Mouse (Mus musculus): ENCODE measurements around the gene Rin3. TPM values are rescaled to one million over a fixed set of nuclear protein-coding genes. Genes with fewer than 3 reads are reported as not detected.
A peak's percentile ranks its signal among the peaks of the same experiment; 100 is the strongest.

Gene Rin3
- polyA plus RNA-seq, 1 experiment from 2014 or later: 12.5 TPM

- no peaks in the 10 kb centered on the region for H3K27me3 ChIP-seq (replicated peaks; ENCODE audit: control insufficient read depth, insufficient read depth, low read length)
- no peaks in the 10 kb centered on the region for H3K36me3 ChIP-seq (ENCODE audit: control insufficient read depth, insufficient read depth, low read length)
- WGBS: 85% methylated on average over 6 of the region's 6 CpGs
- H3K9me3 ChIP-seq (ENCODE audit: control insufficient read depth, low read length): no peaks in the 10 kb centered on the region
- no peak for DNase-seq (ENCODE audit: low spot score)
- no peaks in the 10 kb centered on the region for H3K4me1 ChIP-seq (ENCODE audit: control insufficient read depth, insufficient read depth, low read length)
- ATAC-seq (ENCODE audit: low read depth): no peak
- H3K4me2 ChIP-seq (ENCODE audit: low read depth, low read length): no peak overlapping the region
- H3K9ac ChIP-seq (ENCODE audit: low read depth, low read length): no peak overlapping the region
- no peak overlapping the region for H3K4me3 ChIP-seq (ENCODE audit: low read depth, low read length)
- no peak overlapping the region for H3K27ac ChIP-seq (replicated peaks; ENCODE audit: low read depth, low read length)
These were observed 131.8 kb downstream of the Rin3 start for GRCm38 (mm10) chr12:102414686-102415085.

GRCm38 (mm10) chr12:102416391-102416837, 133.6 kb downstream of the Rin3 start:
- Histone ChIP-seq H3K4me2 (ENCODE audit: low read depth, low read length) (no peak overlapping the region), H3K9ac (ENCODE audit: low read depth, low read length) (no peak overlapping the region), H3K36me3 (ENCODE audit: control insufficient read depth, insufficient read depth, low read length) (0 out of 2 replicates have a peak, but pooled peaks cover under 1% of the 10 kb centered on the region), H3K27ac (replicated peaks; ENCODE audit: low read depth, low read length) (no peak overlapping the region), H3K9me3 (ENCODE audit: control insufficient read depth, low read length) (no peaks in the 10 kb centered on the region), H3K4me1 (ENCODE audit: control insufficient read depth, insufficient read depth, low read length) (no peaks in the 10 kb centered on the region), H3K27me3 (replicated peaks; ENCODE audit: control insufficient read depth, insufficient read depth, low read length) (no peaks in the 10 kb centered on the region), H3K4me3 (ENCODE audit: low read depth, low read length) (no peak overlapping the region)
- peak; percentile 82 for ATAC-seq (ENCODE audit: low read depth)
- peak; percentile 70 for DNase-seq (ENCODE audit: low spot score)
- WGBS: 39% methylated on average over 7 of the region's 7 CpGs

GRCm38 (mm10) chr12:102416955-102417510, 134.2 kb downstream of the Rin3 start:
- H3K4me2 ChIP-seq (ENCODE audit: low read depth, low read length): no peak overlapping the region
- no peak overlapping the region for H3K27ac ChIP-seq (replicated peaks; ENCODE audit: low read depth, low read length)
- DNase-seq (ENCODE audit: low spot score) (no peak), ATAC-seq (ENCODE audit: low read depth) (no peak)
- H3K4me1 ChIP-seq (ENCODE audit: control insufficient read depth, insufficient read depth, low read length): no peaks in the 10 kb centered on the region
- H3K27me3 ChIP-seq (replicated peaks; ENCODE audit: control insufficient read depth, insufficient read depth, low read length): no peaks in the 10 kb centered on the region
- H3K36me3 ChIP-seq (ENCODE audit: control insufficient read depth, insufficient read depth, low read length): 0 out of 2 replicates have a peak, but pooled peaks cover 7% of the 10 kb centered on the region
- no peak overlapping the region for H3K4me3 ChIP-seq (ENCODE audit: low read depth, low read length)
- WGBS: 75% methylated on average over 7 of the region's 7 CpGs
- no peaks in the 10 kb centered on the region for H3K9me3 ChIP-seq (ENCODE audit: control insufficient read depth, low read length)
- no peak overlapping the region for H3K9ac ChIP-seq (ENCODE audit: low read depth, low read length)

GRCm38 (mm10) chr12:102417701-102418100, 134.9 kb downstream of the Rin3 start:
- H3K36me3 ChIP-seq (ENCODE audit: control insufficient read depth, insufficient read depth, low read length): 0 out of 2 replicates have a peak, but pooled peaks cover 7% of the 10 kb centered on the region
- no peak overlapping the region for H3K4me3 ChIP-seq (ENCODE audit: low read depth, low read length)
- no peaks in the 10 kb centered on the region for H3K9me3 ChIP-seq (ENCODE audit: control insufficient read depth, low read length)
- WGBS: 89% methylated on average over 6 of the region's 6 CpGs
- no peaks in the 10 kb centered on the region for H3K27me3 ChIP-seq (replicated peaks; ENCODE audit: control insufficient read depth, insufficient read depth, low read length)
- no peak for DNase-seq (ENCODE audit: low spot score)
- H3K4me1 ChIP-seq (ENCODE audit: control insufficient read depth, insufficient read depth, low read length): no peaks in the 10 kb centered on the region
- ATAC-seq (ENCODE audit: low read depth): no peak
- no peak overlapping the region for H3K9ac ChIP-seq (ENCODE audit: low read depth, low read length)
- no peak overlapping the region for H3K4me2 ChIP-seq (ENCODE audit: low read depth, low read length)
- no peak overlapping the region for H3K27ac ChIP-seq (replicated peaks; ENCODE audit: low read depth, low read length)

- Histone ChIP-seq H3K4me2 (ENCODE audit: low read depth, low read length) (no peak overlapping the region), H3K36me3 (ENCODE audit: control insufficient read depth, insufficient read depth, low read length) (0 out of 2 replicates have a peak, but pooled peaks cover 13% of the 10 kb centered on the region), H3K4me3 (ENCODE audit: low read depth, low read length) (no peak overlapping the region), H3K9ac (ENCODE audit: low read depth, low read length) (no peak overlapping the region), H3K27ac (replicated peaks; ENCODE audit: low read depth, low read length) (0 out of 2 replicates have a peak overlapping the region, but pooled peaks have one; percentile 29), H3K27me3 (replicated peaks; ENCODE audit: control insufficient read depth, insufficient read depth, low read length) (no peaks in the 10 kb centered on the region), H3K9me3 (ENCODE audit: control insufficient read depth, low read length) (no peaks in the 10 kb centered on the region), H3K4me1 (ENCODE audit: control insufficient read depth, insufficient read depth, low read length) (no peaks in the 10 kb centered on the region)
- ATAC-seq (ENCODE audit: low read depth) (no peak), DNase-seq (ENCODE audit: low spot score) (no peak)
- WGBS: 75% methylated on average over 3 of the region's 3 CpGs
These were observed 136.7 kb downstream of the Rin3 start for GRCm38 (mm10) chr12:102419544-102419943.

- Histone ChIP-seq H3K27me3 (replicated peaks; ENCODE audit: control insufficient read depth, insufficient read depth, low read length) (no peaks in the 10 kb centered on the region), H3K9me3 (ENCODE audit: control insufficient read depth, low read length) (no peaks in the 10 kb centered on the region), H3K27ac (replicated peaks; ENCODE audit: low read depth, low read length) (no peak overlapping the region), H3K4me3 (ENCODE audit: low read depth, low read length) (no peak overlapping the region), H3K4me2 (ENCODE audit: low read depth, low read length) (no peak overlapping the region), H3K36me3 (ENCODE audit: control insufficient read depth, insufficient read depth, low read length) (0 out of 2 replicates have a peak, but pooled peaks cover 13% of the 10 kb centered on the region), H3K9ac (ENCODE audit: low read depth, low read length) (no peak overlapping the region), H3K4me1 (ENCODE audit: control insufficient read depth, insufficient read depth, low read length) (no peaks in the 10 kb centered on the region)
- 87% methylated on average over 10 of the region's 10 CpGs for WGBS
- ATAC-seq (ENCODE audit: low read depth) (no peak), DNase-seq (ENCODE audit: low spot score) (no peak)
These were observed 137.5 kb downstream of the Rin3 start for GRCm38 (mm10) chr12:102420168-102420890.

- Histone ChIP-seq H3K9me3 (ENCODE audit: control insufficient read depth, low read length) (no peaks in the 10 kb centered on the region), H3K9ac (ENCODE audit: low read depth, low read length) (no peak overlapping the region), H3K4me3 (ENCODE audit: low read depth, low read length) (no peak overlapping the region), H3K4me2 (ENCODE audit: low read depth, low read length) (no peak overlapping the region), H3K4me1 (ENCODE audit: control insufficient read depth, insufficient read depth, low read length) (no peaks in the 10 kb centered on the region), H3K27ac (replicated peaks; ENCODE audit: low read depth, low read length) (no peak overlapping the region), H3K36me3 (ENCODE audit: control insufficient read depth, insufficient read depth, low read length) (0 out of 2 replicates have a peak, but pooled peaks cover 13% of the 10 kb centered on the region), H3K27me3 (replicated peaks; ENCODE audit: control insufficient read depth, insufficient read depth, low read length) (no peaks in the 10 kb centered on the region)
- DNase-seq (ENCODE audit: low spot score): no peak
- WGBS: 76% methylated on average over 6 of the region's 6 CpGs
- ATAC-seq (ENCODE audit: low read depth): no peak
These were observed 139.2 kb downstream of the Rin3 start for GRCm38 (mm10) chr12:102422065-102422464.

GRCm38 (mm10) chr12:102422623-102423320, 139.9 kb downstream of the Rin3 start:
- WGBS: 85% methylated on average over 11 of the region's 11 CpGs
- DNase-seq (ENCODE audit: low spot score) (no peak), ATAC-seq (ENCODE audit: low read depth) (no peak)
- no peak overlapping the region for H3K4me2 ChIP-seq (ENCODE audit: low read depth, low read length)
- H3K9ac ChIP-seq (ENCODE audit: low read depth, low read length): no peak overlapping the region
- 0 out of 2 replicates have a peak, but pooled peaks cover 13% of the 10 kb centered on the region for H3K36me3 ChIP-seq (ENCODE audit: control insufficient read depth, insufficient read depth, low read length)
- H3K4me3 ChIP-seq (ENCODE audit: low read depth, low read length): no peak overlapping the region
- H3K9me3 ChIP-seq (ENCODE audit: control insufficient read depth, low read length): no peaks in the 10 kb centered on the region
- H3K4me1 ChIP-seq (ENCODE audit: control insufficient read depth, insufficient read depth, low read length): no peaks in the 10 kb centered on the region
- no peak overlapping the region for H3K27ac ChIP-seq (replicated peaks; ENCODE audit: low read depth, low read length)
- H3K27me3 ChIP-seq (replicated peaks; ENCODE audit: control insufficient read depth, insufficient read depth, low read length): no peaks in the 10 kb centered on the region
